Mouse (Mus musculus) thymus, adult 2 months (tissue): ENCODE data around the gene Rgs6.

Experiments used
- CTCF ChIP-seq: fragments of 200-500 bp; IDR thresholded peaks from 2 replicates; pipeline ENCODE4 v1.5.1; 2012; ENCODE audit warnings: mild to moderate bottlenecking, control low read depth, low read length, moderate library complexity, borderline replicate concordance; ENCODE audit not compliant: control insufficient read depth, poor library complexity, insufficient read depth; ENCODE audit errors: extremely low read depth
- POLR2A ChIP-seq: fragments of 200-500 bp; IDR thresholded peaks from 2 replicates; pipeline ENCODE4 v1.6.1; 2012; ENCODE audit warnings: mild to moderate bottlenecking, low read length, control low read depth, moderate library complexity; ENCODE audit not compliant: control insufficient read depth, poor library complexity, insufficient read depth; ENCODE audit errors: extremely low read depth

- no peak for TF ChIP-seq CTCF
- TF ChIP-seq POLR2A, result no peak
These were observed 412.0 kb downstream of the Rgs6 start for GRCm38 (mm10) chr12:83000033-83000570.
